Mouse (Mus musculus) c-Kit-positive CD71-positive TER-119-negative erythroid progenitor cells, embryonic 14.5 days (primary cell): Measurements from ENCODE around the gene Bhlhe40.

Experiments used
- DNase-seq: peaks from one replicate; pipeline ENCODE4 v3.0.0-alpha.2; 2013; ENCODE audit warnings: low read depth

The Bhlhe40 gene

GRCm38 (mm10) chr6:108663241-108664194 is 3.1 kb downstream of the Bhlhe40 start:
- DNase-seq: no peak

GRCm38 (mm10) chr6:108664533-108665150 is 4.2 kb downstream of the Bhlhe40 start:
- no peak for DNase-seq

GRCm38 (mm10) chr6:108665587-108665986 is 5.2 kb downstream of the Bhlhe40 start:
- no peak for DNase-seq

- no peak for DNase-seq
These were observed 6.4 kb downstream of the Bhlhe40 start for GRCm38 (mm10) chr6:108666648-108667488.

GRCm38 (mm10) chr6:108667599-108668021 is 7.2 kb downstream of the Bhlhe40 start:
- no peak for DNase-seq

- DNase-seq: no peak
These were observed 7.9 kb downstream of the Bhlhe40 start for GRCm38 (mm10) chr6:108668321-108668786.

- DNase-seq: no peak
These were observed 9.8 kb downstream of the Bhlhe40 start for GRCm38 (mm10) chr6:108670276-108670675.

GRCm38 (mm10) chr6:108670821-108671220 is 10.4 kb downstream of the Bhlhe40 start:
- no peak for DNase-seq

- DNase-seq: no peak
These were observed 11.7 kb downstream of the Bhlhe40 start for GRCm38 (mm10) chr6:108672094-108672493.

- DNase-seq: no peak
These were observed 13.8 kb downstream of the Bhlhe40 start for GRCm38 (mm10) chr6:108674221-108674620.

GRCm38 (mm10) chr6:108676783-108677340 is 16.4 kb downstream of the Bhlhe40 start:
- no peak for DNase-seq

GRCm38 (mm10) chr6:108677697-108678096 is 17.3 kb downstream of the Bhlhe40 start:
- DNase-seq: no peak

GRCm38 (mm10) chr6:108678227-108678626 is 17.8 kb downstream of the Bhlhe40 start:
- no peak for DNase-seq

GRCm38 (mm10) chr6:108680503-108680902 is 20.1 kb downstream of the Bhlhe40 start:
- no peak for DNase-seq

- no peak for DNase-seq
These were observed 20.7 kb downstream of the Bhlhe40 start for GRCm38 (mm10) chr6:108681084-108681483.

- no peak for DNase-seq
These were observed 22.7 kb downstream of the Bhlhe40 start for GRCm38 (mm10) chr6:108683140-108683539.

- no peak for DNase-seq
These were observed 24.0 kb downstream of the Bhlhe40 start for GRCm38 (mm10) chr6:108684430-108684829.

- DNase-seq: no peak
These were observed 25.4 kb downstream of the Bhlhe40 start for GRCm38 (mm10) chr6:108685758-108686355.

- no peak for DNase-seq
These were observed 26.5 kb downstream of the Bhlhe40 start for GRCm38 (mm10) chr6:108686930-108687329.

- no peak for DNase-seq
These were observed 27.9 kb downstream of the Bhlhe40 start for GRCm38 (mm10) chr6:108688344-108688743.

GRCm38 (mm10) chr6:108692986-108693385 is 32.6 kb downstream of the Bhlhe40 start:
- no peak for DNase-seq
